Mouse (Mus musculus): ENCODE measurements around the gene Plxna4. TPM values are rescaled to one million over a fixed set of nuclear protein-coding genes. Genes with fewer than 3 reads are reported as not detected.

Gene Plxna4
- polyA plus RNA-seq, 1 experiment from 2014 or later = 10.6 TPM

GRCm38 (mm10) chr6:32364933-32365332 lies 223.1 kb downstream of the Plxna4 start:
- no peaks in the 10 kb centered on the region for H3K27me3 ChIP-seq (ENCODE audit: control insufficient read depth, insufficient read depth, low read length)
- no peak for ATAC-seq (ENCODE audit: insufficient number of reproducible peaks, insufficient read depth, low FRiP score, low read depth)
- H3K36me3 ChIP-seq (ENCODE audit: control insufficient read depth, insufficient read depth, low read length) = no peaks in the 10 kb centered on the region
- H3K27ac ChIP-seq (replicated peaks in 1 of 2; ENCODE audit: control insufficient read depth in 1 of 2, insufficient read depth in 1 of 2, low read depth in 2 of 2, low read length in 2 of 2) = no peak overlapping the region
- no peak overlapping the region for H3K4me3 ChIP-seq (ENCODE audit: control insufficient read depth in 1 of 2, insufficient read depth in 1 of 2, low read depth in 1 of 2, low read length in 2 of 2)
- 55% methylated on average over 5 of the region's 5 CpGs for WGBS
- no peak overlapping the region for H3K9ac ChIP-seq (ENCODE audit: low read length)
- H3K4me1 ChIP-seq (ENCODE audit: control insufficient read depth in 2 of 2, insufficient read depth in 2 of 2, low read length in 2 of 2) = peaks cover 16 to 41% of the 10 kb centered on the region in 2 experiments
- H3K4me2 ChIP-seq (ENCODE audit: low read length) = no peak overlapping the region
- no peaks in the 10 kb centered on the region for H3K9me3 ChIP-seq (ENCODE audit: control insufficient read depth, low read length)

DNA sequence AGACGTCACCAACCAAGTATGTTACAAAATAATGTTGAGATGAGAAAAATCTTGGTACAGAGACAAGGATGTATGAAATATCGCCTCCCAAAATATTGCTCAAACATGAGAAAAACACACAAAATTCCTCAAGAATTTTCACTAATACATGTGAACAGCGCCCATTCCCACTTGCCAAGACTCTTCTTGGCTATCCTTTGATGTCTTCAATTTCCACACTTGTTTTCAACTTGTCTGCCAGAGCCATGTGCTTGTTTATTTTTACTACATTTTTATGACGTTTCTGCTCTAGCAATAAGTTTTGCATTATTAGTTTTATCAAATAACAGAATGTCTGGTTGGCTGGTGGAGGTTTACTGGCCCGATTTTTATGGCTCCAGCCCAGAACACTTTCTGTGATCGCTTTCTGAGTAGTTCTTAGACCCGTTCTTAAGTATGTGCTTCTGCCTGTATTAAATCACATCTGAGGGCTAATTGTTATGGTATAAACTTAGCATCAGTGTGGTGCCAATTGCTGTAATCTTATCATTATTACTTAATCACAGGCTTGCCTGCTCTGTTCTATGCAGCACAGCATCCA lies 224.4 kb downstream of the Plxna4 start:
- WGBS = 77% methylated on average over 7 of the region's 7 CpGs
- Histone ChIP-seq H3K4me1 (ENCODE audit: control insufficient read depth in 2 of 2, insufficient read depth in 2 of 2, low read length in 2 of 2) (peaks cover 19 to 47% of the 10 kb centered on the region in 2 experiments), H3K36me3 (ENCODE audit: control insufficient read depth, insufficient read depth, low read length) (no peaks in the 10 kb centered on the region), H3K9me3 (ENCODE audit: control insufficient read depth, low read length) (no peaks in the 10 kb centered on the region), H3K27ac (replicated peaks in 1 of 2; ENCODE audit: control insufficient read depth in 1 of 2, insufficient read depth in 1 of 2, low read depth in 2 of 2, low read length in 2 of 2) (no peak overlapping the region), H3K4me3 (ENCODE audit: control insufficient read depth in 1 of 2, insufficient read depth in 1 of 2, low read depth in 1 of 2, low read length in 2 of 2) (no peak overlapping the region), H3K27me3 (ENCODE audit: control insufficient read depth, insufficient read depth, low read length) (no peaks in the 10 kb centered on the region), H3K4me2 (ENCODE audit: low read length) (no peak overlapping the region), H3K9ac (ENCODE audit: low read length) (no peak overlapping the region)
- ATAC-seq (ENCODE audit: insufficient number of reproducible peaks, insufficient read depth, low FRiP score, low read depth) = no peak

DNA sequence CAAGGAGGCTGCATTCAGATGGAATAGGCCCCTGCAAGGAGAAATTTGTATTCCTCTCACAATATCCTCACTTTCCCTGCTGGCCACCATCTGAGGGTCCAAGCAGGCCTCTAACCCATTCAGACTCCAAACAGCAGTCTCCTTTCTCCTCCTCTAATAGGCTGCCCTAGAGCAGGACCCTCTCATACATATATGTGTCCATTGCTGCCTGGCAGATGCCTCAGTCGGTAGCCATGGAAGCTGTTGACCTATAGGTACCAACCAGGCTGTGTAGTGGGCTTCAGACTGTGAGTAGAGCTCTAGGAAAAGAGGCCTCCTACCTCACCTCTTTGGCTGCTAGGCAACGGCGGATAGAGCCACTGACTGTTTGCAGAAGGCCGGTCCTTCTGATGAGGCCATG lies 225.6 kb downstream of the Plxna4 start:
- 87% methylated on average over 4 of the region's 4 CpGs for WGBS
- no peak overlapping the region for H3K9ac ChIP-seq (ENCODE audit: low read length)
- peaks cover 19 to 47% of the 10 kb centered on the region in 2 experiments for H3K4me1 ChIP-seq (ENCODE audit: control insufficient read depth in 2 of 2, insufficient read depth in 2 of 2, low read length in 2 of 2)

GRCm38 (mm10) chr6:32359675-32360074 lies 228.3 kb downstream of the Plxna4 start:
- Histone ChIP-seq H3K9ac (ENCODE audit: low read length) (no peak overlapping the region), H3K4me2 (ENCODE audit: low read length) (no peak overlapping the region), H3K36me3 (ENCODE audit: control insufficient read depth, insufficient read depth, low read length) (no peaks in the 10 kb centered on the region), H3K27ac (replicated peaks in 1 of 2; ENCODE audit: control insufficient read depth in 1 of 2, insufficient read depth in 1 of 2, low read depth in 2 of 2, low read length in 2 of 2) (no peak overlapping the region), H3K9me3 (ENCODE audit: control insufficient read depth, low read length) (no peaks in the 10 kb centered on the region), H3K4me1 (ENCODE audit: control insufficient read depth in 2 of 2, insufficient read depth in 2 of 2, low read length in 2 of 2) (peaks cover 22 to 53% of the 10 kb centered on the region in 2 experiments), H3K27me3 (ENCODE audit: control insufficient read depth, insufficient read depth, low read length) (no peaks in the 10 kb centered on the region), H3K4me3 (ENCODE audit: control insufficient read depth in 1 of 2, insufficient read depth in 1 of 2, low read depth in 1 of 2, low read length in 2 of 2) (no peak overlapping the region)
- no peak for ATAC-seq (ENCODE audit: insufficient number of reproducible peaks, insufficient read depth, low FRiP score, low read depth)
- WGBS = 37% methylated on average over 3 of the region's 3 CpGs

More for the DNA sequence above, 225.6 kb downstream of the Plxna4 start:
- Histone ChIP-seq H3K27me3 (ENCODE audit: control insufficient read depth, insufficient read depth, low read length) (no peaks in the 10 kb centered on the region), H3K27ac (replicated peaks in 1 of 2; ENCODE audit: control insufficient read depth in 1 of 2, insufficient read depth in 1 of 2, low read depth in 2 of 2, low read length in 2 of 2) (no peak overlapping the region), H3K4me3 (ENCODE audit: control insufficient read depth in 1 of 2, insufficient read depth in 1 of 2, low read depth in 1 of 2, low read length in 2 of 2) (no peak overlapping the region), H3K9me3 (ENCODE audit: control insufficient read depth, low read length) (no peaks in the 10 kb centered on the region), H3K4me2 (ENCODE audit: low read length) (no peak overlapping the region), H3K36me3 (ENCODE audit: control insufficient read depth, insufficient read depth, low read length) (no peaks in the 10 kb centered on the region)
- no peak; the same call in 1 of the 2 replicates for ATAC-seq (ENCODE audit: insufficient number of reproducible peaks, insufficient read depth, low FRiP score, low read depth)

GRCm38 (mm10) chr6:32357497-32357896 lies 230.5 kb downstream of the Plxna4 start:
- no peak for ATAC-seq (ENCODE audit: insufficient number of reproducible peaks, insufficient read depth, low FRiP score, low read depth)
- Histone ChIP-seq H3K27me3 (ENCODE audit: control insufficient read depth, insufficient read depth, low read length) (no peaks in the 10 kb centered on the region), H3K4me2 (ENCODE audit: low read length) (no peak overlapping the region), H3K4me3 (ENCODE audit: control insufficient read depth in 1 of 2, insufficient read depth in 1 of 2, low read depth in 1 of 2, low read length in 2 of 2) (no peak overlapping the region), H3K9ac (ENCODE audit: low read length) (no peak overlapping the region), H3K4me1 (ENCODE audit: control insufficient read depth in 2 of 2, insufficient read depth in 2 of 2, low read length in 2 of 2) (peaks cover 20 to 41% of the 10 kb centered on the region in 2 experiments), H3K36me3 (ENCODE audit: control insufficient read depth, insufficient read depth, low read length) (no peaks in the 10 kb centered on the region), H3K27ac (replicated peaks in 1 of 2; ENCODE audit: control insufficient read depth in 1 of 2, insufficient read depth in 1 of 2, low read depth in 2 of 2, low read length in 2 of 2) (no peak overlapping the region), H3K9me3 (ENCODE audit: control insufficient read depth, low read length) (no peaks in the 10 kb centered on the region)
- WGBS = 88% methylated on average over 5 of the region's 5 CpGs

- H3K27ac ChIP-seq (replicated peaks in 1 of 2; ENCODE audit: control insufficient read depth in 1 of 2, insufficient read depth in 1 of 2, low read depth in 2 of 2, low read length in 2 of 2) = peak overlapping the region; percentile 29 to 45
- no peaks in the 10 kb centered on the region for H3K27me3 ChIP-seq (ENCODE audit: control insufficient read depth, insufficient read depth, low read length)
Measured at GRCm38 (mm10) chr6:32355559-32355958, 232.4 kb downstream of the Plxna4 start.

GRCm38 (mm10) chr6:32348996-32349395 lies 239.0 kb downstream of the Plxna4 start:
- H3K9me3 ChIP-seq (ENCODE audit: control insufficient read depth, low read length) = no peaks in the 10 kb centered on the region
- WGBS = 62% methylated on average over 2 of the region's 2 CpGs

More at GRCm38 (mm10) chr6:32355559-32355958, 232.4 kb downstream of the Plxna4 start:
- H3K4me3 ChIP-seq (ENCODE audit: control insufficient read depth in 1 of 2, insufficient read depth in 1 of 2, low read depth in 1 of 2, low read length in 2 of 2) = no peak overlapping the region
- no peaks in the 10 kb centered on the region for H3K36me3 ChIP-seq (ENCODE audit: control insufficient read depth, insufficient read depth, low read length)
- peaks cover 20 to 35% of the 10 kb centered on the region in 2 experiments for H3K4me1 ChIP-seq (ENCODE audit: control insufficient read depth in 2 of 2, insufficient read depth in 2 of 2, low read length in 2 of 2)
- no peak overlapping the region for H3K4me2 ChIP-seq (ENCODE audit: low read length)
- no peak overlapping the region for H3K9ac ChIP-seq (ENCODE audit: low read length)
- ATAC-seq (ENCODE audit: insufficient number of reproducible peaks, insufficient read depth, low FRiP score, low read depth) = no peak
- H3K9me3 ChIP-seq (ENCODE audit: control insufficient read depth, low read length) = no peaks in the 10 kb centered on the region
- WGBS = 86% methylated on average over 4 of the region's 4 CpGs

DNA sequence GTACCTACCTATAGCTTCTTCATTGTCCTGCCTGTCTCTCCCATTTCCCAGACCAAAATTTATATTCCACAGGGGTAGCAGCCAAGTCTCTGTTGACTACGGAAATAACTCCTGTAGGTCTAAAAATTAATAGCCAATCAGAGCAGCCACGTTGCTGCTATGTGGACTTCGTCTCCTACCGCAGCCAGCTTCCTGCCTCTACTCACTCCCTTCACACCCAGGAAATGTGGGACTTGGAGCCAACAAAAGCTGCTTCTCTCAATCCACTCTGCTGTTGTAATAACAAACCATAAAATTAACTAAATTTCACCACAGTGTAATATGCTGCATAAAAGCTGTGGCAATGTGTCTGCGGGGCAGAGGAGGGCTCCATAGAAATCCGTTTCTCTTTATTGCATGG lies 239.9 kb downstream of the Plxna4 start:
- Histone ChIP-seq H3K27me3 (ENCODE audit: control insufficient read depth, insufficient read depth, low read length) (no peaks in the 10 kb centered on the region), H3K9me3 (ENCODE audit: control insufficient read depth, low read length) (no peaks in the 10 kb centered on the region), H3K36me3 (ENCODE audit: control insufficient read depth, insufficient read depth, low read length) (no peaks in the 10 kb centered on the region), H3K27ac (replicated peaks in 1 of 2; ENCODE audit: control insufficient read depth in 1 of 2, insufficient read depth in 1 of 2, low read depth in 2 of 2, low read length in 2 of 2) (no peak overlapping the region), H3K4me2 (ENCODE audit: low read length) (no peak overlapping the region), H3K9ac (ENCODE audit: low read length) (no peak overlapping the region), H3K4me3 (ENCODE audit: control insufficient read depth in 1 of 2, insufficient read depth in 1 of 2, low read depth in 1 of 2, low read length in 2 of 2) (no peak overlapping the region), H3K4me1 (ENCODE audit: control insufficient read depth in 2 of 2, insufficient read depth in 2 of 2, low read length in 2 of 2) (peaks cover 12 to 37% of the 10 kb centered on the region in 2 experiments)
- ATAC-seq (ENCODE audit: insufficient number of reproducible peaks, insufficient read depth, low FRiP score, low read depth) = no peak
- WGBS = 59% methylated on average over 6 of the region's 6 CpGs

More at GRCm38 (mm10) chr6:32348996-32349395, 239.0 kb downstream of the Plxna4 start:
- Histone ChIP-seq H3K4me2 (ENCODE audit: low read length) (no peak overlapping the region), H3K27me3 (ENCODE audit: control insufficient read depth, insufficient read depth, low read length) (no peaks in the 10 kb centered on the region), H3K4me3 (ENCODE audit: control insufficient read depth in 1 of 2, insufficient read depth in 1 of 2, low read depth in 1 of 2, low read length in 2 of 2) (no peak overlapping the region), H3K36me3 (ENCODE audit: control insufficient read depth, insufficient read depth, low read length) (no peaks in the 10 kb centered on the region), H3K4me1 (ENCODE audit: control insufficient read depth in 2 of 2, insufficient read depth in 2 of 2, low read length in 2 of 2) (peaks cover 12 to 34% of the 10 kb centered on the region in 2 experiments), H3K9ac (ENCODE audit: low read length) (no peak overlapping the region), H3K27ac (replicated peaks in 1 of 2; ENCODE audit: control insufficient read depth in 1 of 2, insufficient read depth in 1 of 2, low read depth in 2 of 2, low read length in 2 of 2) (no peak overlapping the region)
- ATAC-seq (ENCODE audit: insufficient number of reproducible peaks, insufficient read depth, low FRiP score, low read depth) = no peak
